Comparison of ENCODE assay signal across 16 mouse cellular contexts in the genomic region with DNA sequence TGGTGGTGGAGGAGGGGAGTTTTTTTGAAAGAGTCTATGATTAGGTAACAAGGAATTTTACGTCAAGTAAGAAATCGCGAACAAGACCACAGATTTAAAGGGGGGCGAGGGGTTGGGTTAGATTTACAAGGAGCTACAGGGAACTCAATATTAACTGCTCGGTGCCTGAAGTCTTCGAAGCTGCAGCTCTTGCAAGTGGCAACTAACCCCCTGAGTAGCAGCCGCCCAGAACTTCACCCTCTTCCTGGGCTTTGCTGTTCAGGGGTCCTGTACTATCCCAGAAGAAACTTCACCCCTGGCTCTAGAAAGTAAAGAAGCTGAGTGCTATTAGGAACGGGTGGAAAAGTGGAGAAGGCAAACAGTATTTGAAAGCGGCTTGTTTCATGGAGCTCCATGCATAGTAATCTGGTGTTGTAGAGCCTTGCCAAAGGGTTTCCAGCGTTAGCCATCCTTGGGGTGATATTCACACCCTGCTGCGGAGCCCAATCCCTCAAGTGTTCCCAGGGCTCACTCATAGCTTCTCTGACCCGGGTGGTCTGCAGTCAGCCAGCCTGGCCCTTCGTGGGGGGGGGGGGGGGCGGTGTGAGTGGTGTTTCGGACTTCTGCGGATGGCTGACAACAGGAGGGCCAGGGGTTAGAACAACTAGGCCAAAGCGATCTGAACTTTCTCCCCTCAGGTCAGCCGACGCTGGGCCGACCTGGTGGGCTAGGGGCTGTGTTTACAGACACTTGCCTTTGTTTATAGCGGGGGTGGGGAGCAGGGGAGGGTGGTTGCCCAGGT. TPM values are rescaled to one million over a fixed set of nuclear protein-coding genes. Genes with fewer than 3 reads are reported as not detected.
DNase-seq lines count a peak whose midpoint lies in the region; ATAC-seq and TF ChIP-seq lines count a peak whose summit lies in the region.
"Had no signal": no experiment of that assay in that cellular context is flagged by ENCODE, and none has a peak within 500 bp of the region (broad histone marks: within the 10 kb centered on the region; RNA-seq: fewer than 3 reads in every experiment).

No protein-coding gene starts in this region.

- no peaks in the 10 kb centered on the region for H3K79me2 ChIP-seq in liver, adult 2 months (ENCODE audit: control insufficient read depth, insufficient read depth, low read length)

- no peak for TF ChIP-seq POLR2A in liver, adult 2 months (IDR thresholded peaks at IDR 0.05; ENCODE audit: extremely low read depth, insufficient read depth, low read length)

- no peak for ATAC-seq in heart, embryonic 13.5 days (ENCODE audit: extremely low read depth, insufficient number of reproducible peaks, low FRiP score, low TSS enrichment)
- no peak for ATAC-seq in intestine, postnatal 0 days
- ATAC-seq in stomach, embryonic 14.5 days (ENCODE audit: insufficient number of reproducible peaks, insufficient read depth, low FRiP score, low read depth) = no peak
- ATAC-seq in erythroblast, adult 5-6 weeks (replicated peaks; ENCODE audit: low FRiP score, poor library complexity, severe bottlenecking) = no peak
- ATAC-seq: forebrain, embryonic 15.5 days had no signal

- H3K36me3 ChIP-seq in liver, adult 2 months (ENCODE audit: control insufficient read depth, insufficient read depth, low read length) = no peaks in the 10 kb centered on the region
- H3K36me3 ChIP-seq in heart, embryonic 13.5 days = peaks cover 39% of the 10 kb centered on the region
- no peaks in the 10 kb centered on the region for H3K36me3 ChIP-seq in intestine, postnatal 0 days (ENCODE audit: control insufficient read depth, insufficient read depth)
- H3K36me3 ChIP-seq in stomach, embryonic 14.5 days (ENCODE audit: control insufficient read depth, insufficient read depth, low read length) = no peaks in the 10 kb centered on the region; the same call in 1 of the 2 replicates
- H3K36me3 ChIP-seq: forebrain, embryonic 15.5 days; midbrain, embryonic 12.5 days had no signal

- H3K4me1 ChIP-seq in liver, adult 2 months (ENCODE audit: control insufficient read depth, insufficient read depth, low read length) = no peaks in the 10 kb centered on the region
- peaks cover 34% of the 10 kb centered on the region for H3K4me1 ChIP-seq in heart, embryonic 13.5 days
- no peaks in the 10 kb centered on the region for H3K4me1 ChIP-seq in intestine, postnatal 0 days (replicated peaks; ENCODE audit: control insufficient read depth, insufficient read depth, low read length)
- peaks cover 9% of the 10 kb centered on the region; the same call in 1 of the 2 replicates for H3K4me1 ChIP-seq in stomach, embryonic 14.5 days (ENCODE audit: control insufficient read depth, insufficient read depth, low read length)

- H3K4me3 ChIP-seq in liver, adult 2 months (ENCODE audit: insufficient read depth, low read depth, low read length) = peak overlapping the region; percentile 41
- H3K4me3 ChIP-seq in heart, embryonic 13.5 days = peak overlapping the region; percentile 95
- H3K4me3 ChIP-seq in intestine, postnatal 0 days (ENCODE audit: low read depth, low read length) = peak overlapping the region; percentile 23
- H3K4me3 ChIP-seq in stomach, embryonic 14.5 days (ENCODE audit: low read depth, low read length) = peak overlapping the region; percentile 66
- H3K4me3 ChIP-seq: forebrain, embryonic 15.5 days; midbrain, embryonic 12.5 days had no signal

- H3K27ac ChIP-seq in liver, adult 2 months (replicated peaks; ENCODE audit: insufficient read depth, low read depth, low read length) = no peak overlapping the region; the same call in 1 of the 2 replicates
- H3K27ac ChIP-seq in heart, embryonic 13.5 days (replicated peaks) = peak overlapping the region; percentile 99
- H3K27ac ChIP-seq in intestine, postnatal 0 days (ENCODE audit: low read depth, low read length) = no peak overlapping the region
- peak overlapping the region; percentile 85 for H3K27ac ChIP-seq in stomach, embryonic 14.5 days (ENCODE audit: low read length)
- H3K27ac ChIP-seq: forebrain, embryonic 15.5 days; midbrain, embryonic 12.5 days had no signal

- no peak for TF ChIP-seq CTCF in liver, adult 2 months (IDR thresholded peaks at IDR 0.05; ENCODE audit: low read depth, low read length)
- no peak for TF ChIP-seq CTCF in intestine, postnatal 0 days (IDR thresholded peaks at IDR 0.05; ENCODE audit: low read depth)

- peaks cover 12% of the 10 kb centered on the region for H3K27me3 ChIP-seq in liver, adult 2 months (ENCODE audit: control insufficient read depth, insufficient read depth, low read length)
- no peaks in the 10 kb centered on the region for H3K27me3 ChIP-seq in heart, embryonic 13.5 days (replicated peaks)
- H3K27me3 ChIP-seq in intestine, postnatal 0 days (replicated peaks; ENCODE audit: control insufficient read depth, insufficient read depth, low read length) = peaks cover 91% of the 10 kb centered on the region
- peaks cover 18% of the 10 kb centered on the region for H3K27me3 ChIP-seq in stomach, embryonic 14.5 days (ENCODE audit: control insufficient read depth, insufficient read depth, low read length)

- WGBS in liver, adult 2 months = 12% methylated on average over 21 of the region's 21 CpGs
- 3% methylated on average over 21 of the region's 21 CpGs for WGBS in heart, embryonic 13.5 days
- 12% methylated on average over 21 of the region's 21 CpGs for WGBS in intestine, postnatal 0 days
- WGBS in stomach, embryonic 14.5 days = 10% methylated on average over 21 of the region's 21 CpGs

- no peak for DNase-seq in liver, adult 2 months (ENCODE audit: extremely low read depth, low read depth, low spot score)
- DNase-seq in liver = no peak
- DNase-seq in adrenal gland, postnatal 10 days = no peak
- DNase-seq: cerebellum, adult 2 months; kidney, adult 9 months; right cerebral cortex, postnatal 14 days; thymus, adult 18-20 months had no signal

- H3K9me3 ChIP-seq in heart, embryonic 13.5 days = no peaks in the 10 kb centered on the region
- no peaks in the 10 kb centered on the region for H3K9me3 ChIP-seq in intestine, postnatal 0 days (ENCODE audit: control insufficient read depth)
- no peaks in the 10 kb centered on the region for H3K9me3 ChIP-seq in stomach, embryonic 14.5 days (ENCODE audit: control insufficient read depth, low read depth, low read length)
- H3K9me3 ChIP-seq: forebrain, embryonic 15.5 days; midbrain, embryonic 12.5 days had no signal

- H3K9ac ChIP-seq in liver, adult 2 months (ENCODE audit: low read depth, low read length) = no peak overlapping the region; the same call in 1 of the 2 replicates
- peak overlapping the region; percentile 100 for H3K9ac ChIP-seq in heart, embryonic 13.5 days
- H3K9ac ChIP-seq in intestine, postnatal 0 days (ENCODE audit: low read depth, low read length) = peak overlapping the region; percentile 34; the same call in 1 of the 2 replicates
- H3K9ac ChIP-seq in stomach, embryonic 14.5 days (replicated peaks; ENCODE audit: low read depth, low read length) = peak overlapping the region; percentile 95
- H3K9ac ChIP-seq: forebrain, embryonic 15.5 days; midbrain, embryonic 12.5 days had no signal

- peak overlapping the region; percentile 92 for H3K4me2 ChIP-seq in heart, embryonic 13.5 days
- peak overlapping the region; percentile 28 for H3K4me2 ChIP-seq in intestine, postnatal 0 days (replicated peaks; ENCODE audit: low read depth)
- H3K4me2 ChIP-seq in stomach, embryonic 14.5 days (replicated peaks; ENCODE audit: low read depth, low read length) = peak overlapping the region; percentile 55
- H3K4me2 ChIP-seq: forebrain, embryonic 15.5 days; midbrain, embryonic 12.5 days had no signal

RNA-seq across cellular contexts. Expression of gene Hand2, which starts 4.5 kb away (rescaled TPM):
- 1.9 and 2.0 TPM in 2 replicates for total RNA-seq in liver, adult 2 months (2014; rRNA removed)
- polyA plus RNA-seq in liver, adult 2 months (2012; rRNA removed) = 3.9 and 4.1 TPM in 2 replicates
- 11.6 and 12.0 TPM in 2 replicates for polyA plus RNA-seq in heart, embryonic 13.5 days (2015; fragmentation: Nextera tagmentation; extraction: Ambion mirVana)
- 3.5 and 3.9 TPM in 2 replicates for polyA plus RNA-seq in intestine, postnatal 0 days (2015; fragmentation: Nextera tagmentation; extraction: Ambion mirVana)
- polyA plus RNA-seq in stomach, embryonic 14.5 days (2014; fragmentation: Nextera tagmentation; extraction: Ambion mirVana) = 17.7 and 18.3 TPM in 2 replicates
- total RNA-seq in erythroblast, adult 5-6 weeks (2015; ENCODE audit: low replicate concordance) = not detected in 2 replicates
- 0.28 TPM in 1 of 2 replicates, not detected in the other for total RNA-seq in erythroblast, adult 5-6 weeks (2017; ENCODE audit: low replicate concordance)
- 10 to 100 TPM; 32.2 to 38.4 TPM for total RNA-seq in adrenal gland, postnatal 10 days (2021)
- total RNA-seq: granulocyte monocyte progenitor cell, adult 5-6 weeks; layer of hippocampus, postnatal 14 days had no signal
- polyA plus RNA-seq: cerebellum, adult 2 months; forebrain, embryonic 15.5 days; midbrain, embryonic 12.5 days; neural tube, embryonic 14.5 days had no signal

Comparison
In these comparisons a context has a peak if more than half of its experiments do, and no peak if none do; other contexts are left out.
1. H3K27ac ChIP-seq: peak in heart, embryonic 13.5 days (single experiment) and stomach, embryonic 14.5 days (single experiment); none in liver, adult 2 months (single experiment) and intestine, postnatal 0 days (single experiment).
2. H3K4me3 ChIP-seq: peak in every context shown above with its lines; median percentile 95 in heart, embryonic 13.5 days; 66 in stomach, embryonic 14.5 days; 41 in liver, adult 2 months; 23 in intestine, postnatal 0 days.
3. H3K4me2 ChIP-seq: peak in every context shown above with its lines; median percentile 92 in heart, embryonic 13.5 days; 55 in stomach, embryonic 14.5 days; 28 in intestine, postnatal 0 days.